Mouse (Mus musculus) midbrain, embryonic 12.5 days (tissue): Measurements from ENCODE around the gene Scyl1. TPM values are rescaled to one million over a fixed set of nuclear protein-coding genes. Genes with fewer than 3 reads are reported as not detected.
"Not testable (repeated sequence)": the region's sequence is repeated elsewhere in the genome, so short reads cannot be mapped to it uniquely, and the experiment has no call there.

Experiments used
- ATAC-seq: fragments of 200-750 bp; cut with Nextera tagmentation; 2 replicates; pipeline ENCODE4 v1.8.0; 2017; ENCODE audit warnings: low read depth, moderate TSS enrichment, moderate library complexity; ENCODE audit not compliant: low FRiP score
- H3K27ac ChIP-seq: fragments of 300-500 bp; sonication (generic); replicated peaks from 2 replicates; pipeline ENCODE4 v1.5.1; 2016; ENCODE audit warnings: mild to moderate bottlenecking
- H3K27me3 ChIP-seq: fragments of 300-500 bp; sonication (generic); 2 replicates; pipeline ENCODE4 v1.6.1; 2016; ENCODE audit warnings: mild to moderate bottlenecking
- H3K36me3 ChIP-seq: fragments of 300-500 bp; sonication (generic); 2 replicates; pipeline ENCODE4 v1.6.1; 2016
- H3K4me1 ChIP-seq: fragments of 300-500 bp; sonication (generic); 2 replicates; pipeline ENCODE4 v1.6.1; 2016
- H3K4me2 ChIP-seq: fragments of 300-500 bp; sonication (generic); replicated peaks from 2 replicates; pipeline ENCODE4 v1.6.1; 2016; ENCODE audit warnings: mild to moderate bottlenecking, moderate library complexity
- H3K4me3 ChIP-seq: fragments of 300-500 bp; sonication (generic); 2 replicates; pipeline ENCODE4 v1.5.1; 2016; ENCODE audit warnings: mild to moderate bottlenecking
- H3K9ac ChIP-seq: fragments of 300-500 bp; sonication (generic); replicated peaks from 2 replicates; pipeline ENCODE4 v1.6.1; 2016; ENCODE audit warnings: mild to moderate bottlenecking, moderate library complexity
- H3K9me3 ChIP-seq: fragments of 300-500 bp; sonication (generic); 2 replicates; pipeline ENCODE4 v1.6.1; 2016; ENCODE audit warnings: mild to moderate bottlenecking
- WGBS: fragments of 180-500 bp; shearing (Covaris S2); methylation state at CpG from one replicate; pipeline ENCODE4 v1.1.7; 2016; 5-methylcytosine and 5-hydroxymethylcytosine counted together
- polyA plus RNA-seq: library from polyadenylated mRNA; unstranded; fragments of >200 nt; fragmentation: Nextera tagmentation; extraction: Ambion mirVana; gene quantifications from 2 replicates; pipeline ENCODE4 v1.2.1, GENCODE M21; 2016

Scyl1 gene
- polyA plus RNA-seq, 1 experiment from 2014 or later, result 68.4 TPM

GRCm38 (mm10) chr19:5794771-5795576 lies 23.8 kb upstream of the Scyl1 start:
- H3K27me3 ChIP-seq, result no peaks in the 10 kb centered on the region
- H3K27ac ChIP-seq, result peak overlapping the region; percentile 4
- H3K4me1 ChIP-seq, result peaks cover 30% of the 10 kb centered on the region
- no peaks in the 10 kb centered on the region for H3K9me3 ChIP-seq
- no peak overlapping the region for H3K9ac ChIP-seq
- no peak; the same call in 1 of the 2 replicates for ATAC-seq
- H3K36me3 ChIP-seq, result peaks cover 41% of the 10 kb centered on the region
- no peak overlapping the region for H3K4me3 ChIP-seq
- 42% methylated on average over 5 of the region's 5 CpGs for WGBS
- 0 out of 2 replicates have a peak overlapping the region, but pooled peaks have one; percentile 1 for H3K4me2 ChIP-seq

DNA sequence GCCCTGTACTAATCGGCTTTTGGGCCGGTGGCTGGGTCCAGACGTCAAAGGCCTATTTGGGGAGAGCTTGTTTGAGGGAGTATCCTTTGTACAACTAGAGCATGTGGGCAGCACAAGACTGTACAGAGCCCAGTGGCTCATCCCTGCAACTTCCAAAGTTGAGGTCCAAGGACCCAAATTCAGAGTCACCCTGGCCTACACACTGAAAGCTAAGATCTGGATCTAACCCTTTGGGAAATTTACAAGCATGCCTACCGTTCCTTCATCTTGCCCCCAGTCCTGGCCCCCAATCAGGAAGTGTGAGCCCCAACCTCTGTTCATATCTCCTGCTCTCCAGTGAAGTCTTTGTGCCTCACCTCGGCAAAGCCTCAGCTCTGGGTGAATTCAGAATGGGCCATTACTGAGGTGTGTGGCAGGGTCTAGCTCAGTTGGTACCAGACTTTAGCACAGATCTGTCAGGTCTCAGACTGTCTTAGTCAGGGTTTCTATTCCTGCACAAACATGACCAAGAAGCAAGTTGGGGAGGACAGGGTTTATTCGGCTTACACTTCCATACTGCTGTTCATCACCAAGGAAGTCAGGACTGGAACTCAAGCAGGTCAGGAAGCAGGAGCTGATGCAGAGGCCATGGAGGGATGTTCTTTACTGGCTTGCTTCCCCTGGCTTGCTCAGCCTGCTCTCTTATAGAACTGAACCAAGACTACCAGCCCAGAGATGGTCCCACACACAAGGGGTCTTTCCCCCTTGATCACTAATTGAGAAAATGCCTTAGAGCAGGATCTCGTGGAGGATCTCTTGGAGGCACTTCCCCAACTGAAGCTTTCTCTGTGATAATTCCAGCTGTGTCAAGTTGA lies 22.9 kb upstream of the Scyl1 start:
- H3K27ac ChIP-seq, result peak overlapping the region; percentile 47
- H3K4me1 ChIP-seq, result peaks cover 30% of the 10 kb centered on the region
- peaks cover 41% of the 10 kb centered on the region for H3K36me3 ChIP-seq
- not testable (repeated sequence) for H3K27me3 ChIP-seq, H3K9me3 ChIP-seq, H3K4me2 ChIP-seq, H3K4me3 ChIP-seq, H3K9ac ChIP-seq
- peak; percentile 55; the same call in 1 of the 2 replicates for ATAC-seq
- 42% methylated on average over 7 of the region's 7 CpGs for WGBS

GRCm38 (mm10) chr19:5793116-5793515 lies 21.9 kb upstream of the Scyl1 start:
- no peak overlapping the region for H3K4me2 ChIP-seq
- H3K9me3 ChIP-seq, result no peaks in the 10 kb centered on the region
- H3K9ac ChIP-seq, result no peak overlapping the region
- no peaks in the 10 kb centered on the region for H3K27me3 ChIP-seq
- H3K27ac ChIP-seq, result no peak overlapping the region
- 2% methylated on average over 2 of the region's 2 CpGs for WGBS
- H3K4me1 ChIP-seq, result peaks cover 30% of the 10 kb centered on the region
- no peak overlapping the region for H3K4me3 ChIP-seq
- peak; percentile 59; the same call in 1 of the 2 replicates for ATAC-seq
- H3K36me3 ChIP-seq, result peaks cover 34% of the 10 kb centered on the region

- no peak for ATAC-seq
- Histone ChIP-seq H3K4me2 (no peak overlapping the region), H3K36me3 (peaks cover 16% of the 10 kb centered on the region), H3K9ac (no peak overlapping the region), H3K27me3 (no peaks in the 10 kb centered on the region), H3K27ac (no peak overlapping the region), H3K9me3 (no peaks in the 10 kb centered on the region), H3K4me1 (peaks cover 12% of the 10 kb centered on the region), H3K4me3 (no peak overlapping the region)
- 68% methylated on average over 4 of the region's 4 CpGs for WGBS
Measured at GRCm38 (mm10) chr19:5791329-5791728, 20.1 kb upstream of the Scyl1 start.

DNA sequence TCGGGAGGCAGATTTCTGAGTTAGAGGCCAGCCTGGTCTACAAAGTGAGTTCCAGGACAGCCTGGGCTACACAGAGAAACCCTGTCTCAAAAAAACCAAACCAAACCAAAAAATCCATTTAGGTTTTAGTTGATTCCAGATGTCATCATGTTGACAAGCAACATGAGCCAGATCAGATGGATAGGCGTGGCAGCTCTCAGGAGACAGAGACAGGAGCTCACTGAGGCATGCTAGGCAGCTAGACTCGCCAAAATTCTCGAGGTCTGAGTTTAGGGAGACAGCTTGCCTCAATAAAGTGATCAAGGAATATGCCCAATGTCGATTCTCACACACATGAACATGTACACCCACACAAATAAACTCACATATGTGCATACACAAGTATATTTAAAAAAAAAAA lies 17.8 kb upstream of the Scyl1 start:
- Histone ChIP-seq H3K27ac (no peak overlapping the region), H3K4me1 (no peaks in the 10 kb centered on the region), H3K36me3 (no peaks in the 10 kb centered on the region), H3K27me3 (no peaks in the 10 kb centered on the region), H3K9me3 (no peaks in the 10 kb centered on the region), H3K4me2 (no peak overlapping the region), H3K4me3 (no peak overlapping the region), H3K9ac (no peak overlapping the region)
- WGBS, result 64% methylated on average over 5 of the region's 5 CpGs
- ATAC-seq, result no peak

DNA sequence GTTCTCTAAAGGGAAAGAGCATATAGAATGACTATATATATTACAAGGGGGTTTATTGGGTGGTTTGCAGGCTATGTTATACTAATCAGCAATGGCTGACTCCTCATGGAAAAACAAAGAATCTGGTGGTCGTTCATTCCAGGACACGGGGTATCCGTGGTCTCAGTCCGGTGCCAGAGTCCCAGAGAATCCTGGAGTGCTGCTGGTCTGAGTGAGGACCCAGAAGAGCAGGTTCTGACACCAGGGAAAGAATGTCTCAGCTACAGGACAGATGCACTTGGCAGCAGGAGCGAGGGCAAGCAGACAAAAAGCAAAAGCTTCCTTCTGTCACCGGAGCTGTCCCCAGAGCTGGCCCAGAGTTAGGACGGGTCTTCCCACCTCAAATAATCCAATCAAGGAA lies 17.4 kb upstream of the Scyl1 start:
- Histone ChIP-seq H3K9ac (no peak overlapping the region), H3K4me2 (no peak overlapping the region), H3K4me3 (no peak overlapping the region), H3K4me1 (no peaks in the 10 kb centered on the region), H3K27me3 (no peaks in the 10 kb centered on the region), H3K9me3 (no peaks in the 10 kb centered on the region), H3K36me3 (no peaks in the 10 kb centered on the region), H3K27ac (no peak overlapping the region)
- WGBS, result 85% methylated on average over 7 of the region's 7 CpGs
- no peak for ATAC-seq

GRCm38 (mm10) chr19:5787920-5788319 lies 16.7 kb upstream of the Scyl1 start:
- Histone ChIP-seq H3K36me3 (no peaks in the 10 kb centered on the region), H3K27me3 (no peaks in the 10 kb centered on the region), H3K9me3 (no peaks in the 10 kb centered on the region), H3K4me2 (no peak overlapping the region), H3K4me1 (no peaks in the 10 kb centered on the region), H3K27ac (no peak overlapping the region), H3K4me3 (no peak overlapping the region), H3K9ac (no peak overlapping the region)
- WGBS, result 88% methylated on average over 7 of the region's 7 CpGs
- no peak for ATAC-seq

GRCm38 (mm10) chr19:5787128-5787635 lies 16.0 kb upstream of the Scyl1 start:
- H3K4me3 ChIP-seq, result no peak overlapping the region
- H3K4me1 ChIP-seq, result no peaks in the 10 kb centered on the region
- no peaks in the 10 kb centered on the region for H3K27me3 ChIP-seq
- no peaks in the 10 kb centered on the region for H3K36me3 ChIP-seq
- H3K4me2 ChIP-seq, result no peak overlapping the region
- no peak overlapping the region for H3K27ac ChIP-seq
- WGBS, result 17% methylated on average over 8 of the region's 8 CpGs
- no peaks in the 10 kb centered on the region for H3K9me3 ChIP-seq
- H3K9ac ChIP-seq, result no peak overlapping the region
- ATAC-seq, result no peak

GRCm38 (mm10) chr19:5786441-5787114 lies 15.4 kb upstream of the Scyl1 start:
- H3K27me3 ChIP-seq, result no peaks in the 10 kb centered on the region
- no peak overlapping the region for H3K9ac ChIP-seq
- no peak overlapping the region for H3K4me2 ChIP-seq
- 11% methylated on average over 12 of the region's 12 CpGs for WGBS
- H3K4me1 ChIP-seq, result no peaks in the 10 kb centered on the region
- no peak overlapping the region for H3K4me3 ChIP-seq
- H3K9me3 ChIP-seq, result no peaks in the 10 kb centered on the region
- no peaks in the 10 kb centered on the region for H3K36me3 ChIP-seq
- peak; percentile 68; the same call in 1 of the 2 replicates for ATAC-seq
- no peak overlapping the region for H3K27ac ChIP-seq

GRCm38 (mm10) chr19:5784958-5785577 lies 13.8 kb upstream of the Scyl1 start:
- Histone ChIP-seq H3K4me2 (no peak overlapping the region), H3K27ac (no peak overlapping the region), H3K27me3 (no peaks in the 10 kb centered on the region), H3K9ac (no peak overlapping the region), H3K36me3 (no peaks in the 10 kb centered on the region), H3K4me1 (no peaks in the 10 kb centered on the region), H3K4me3 (no peak overlapping the region), H3K9me3 (no peaks in the 10 kb centered on the region)
- WGBS, result 68% methylated on average over 10 of the region's 10 CpGs
- no peak for ATAC-seq

GRCm38 (mm10) chr19:5782121-5782520 lies 10.9 kb upstream of the Scyl1 start:
- no peaks in the 10 kb centered on the region for H3K27me3 ChIP-seq
- H3K36me3 ChIP-seq, result no peaks in the 10 kb centered on the region
- no peak overlapping the region for H3K4me3 ChIP-seq
- H3K4me2 ChIP-seq, result no peak overlapping the region
- no peaks in the 10 kb centered on the region for H3K9me3 ChIP-seq
- no peak overlapping the region; the same call in 1 of the 2 replicates for H3K9ac ChIP-seq
- ATAC-seq, result no peak
- WGBS, result 81% methylated on average over 1 of the region's 1 CpGs
- H3K27ac ChIP-seq, result no peak overlapping the region
- H3K4me1 ChIP-seq, result no peaks in the 10 kb centered on the region
